Mouse (Mus musculus) intestine, postnatal 0 days (tissue): ENCODE data around the gene Acat3. TPM values are rescaled to one million over a fixed set of nuclear protein-coding genes. Genes with fewer than 3 reads are reported as not detected.
A peak's percentile ranks its signal among the peaks of the same experiment; 100 is the strongest.
"Not testable (repeated sequence)": the region's sequence is repeated elsewhere in the genome, so short reads cannot be mapped to it uniquely, and the experiment has no call there.

Experiments used
- ATAC-seq: fragments of 200-750 bp; cut with Nextera tagmentation; 2 replicates; pipeline ENCODE4 v1.8.0; 2017; ENCODE audit warnings: mild to moderate bottlenecking, moderate TSS enrichment, moderate library complexity
- H3K27ac ChIP-seq: fragments of 300-500 bp; sonication (generic); 2 replicates; pipeline ENCODE4 v1.5.1; 2014; ENCODE audit warnings: mild to moderate bottlenecking, low read depth, low read length, moderate library complexity
- H3K27me3 ChIP-seq: fragments of 300-500 bp; sonication (generic); replicated peaks from 2 replicates; pipeline ENCODE4 v1.6.1; 2014; ENCODE audit warnings: low read length, mixed read lengths; ENCODE audit not compliant: control insufficient read depth, insufficient read depth
- H3K36me3 ChIP-seq: fragments of 300-500 bp; sonication (generic); 2 replicates; pipeline ENCODE4 v1.6.1; 2014; ENCODE audit warnings: mild to moderate bottlenecking, moderate library complexity; ENCODE audit not compliant: control insufficient read depth, insufficient read depth
- H3K4me1 ChIP-seq: fragments of 300-500 bp; sonication (generic); replicated peaks from 2 replicates; pipeline ENCODE4 v1.6.1; 2014; ENCODE audit warnings: antibody characterized with exemption, low read length, mixed read lengths; ENCODE audit not compliant: control insufficient read depth, insufficient read depth
- H3K4me2 ChIP-seq: fragments of 300-500 bp; sonication (generic); replicated peaks from 2 replicates; pipeline ENCODE4 v1.6.1; 2014; ENCODE audit warnings: low read depth, mild to moderate bottlenecking, moderate library complexity
- H3K4me3 ChIP-seq: fragments of 300-500 bp; sonication (generic); 2 replicates; pipeline ENCODE4 v1.5.1; 2014; ENCODE audit warnings: low read depth, low read length
- H3K9ac ChIP-seq: fragments of 300-500 bp; sonication (generic); 2 replicates; pipeline ENCODE4 v1.6.1; 2014; ENCODE audit warnings: mild to moderate bottlenecking, low read depth, low read length
- H3K9me3 ChIP-seq: fragments of 300-500 bp; sonication (generic); 2 replicates; pipeline ENCODE4 v1.6.1; 2016; ENCODE audit warnings: mixed run types; ENCODE audit not compliant: control insufficient read depth
- CTCF ChIP-seq: sonication (generic); IDR thresholded peaks from 2 replicates; pipeline ENCODE4 v1.5.1; 2016; ENCODE audit warnings: low read depth, mild to moderate bottlenecking, control low read depth, antibody characterized with exemption, moderate library complexity
- WGBS: fragments of 180-500 bp; shearing (Covaris S2); extraction: QIAGEN DNeasy Blood & Tissue Kit; methylation state at CpG from one replicate; pipeline ENCODE4 v1.1.7; 2014; 5-methylcytosine and 5-hydroxymethylcytosine counted together
- polyA plus RNA-seq: library from polyadenylated mRNA; unstranded; fragments of >200 nt; fragmentation: Nextera tagmentation; extraction: Ambion mirVana; gene quantifications from 2 replicates; pipeline ENCODE4 v1.2.1, GENCODE M21; 2015

Acat3 gene
- polyA plus RNA-seq, 1 experiment from 2014 or later: 0.18 TPM

DNA sequence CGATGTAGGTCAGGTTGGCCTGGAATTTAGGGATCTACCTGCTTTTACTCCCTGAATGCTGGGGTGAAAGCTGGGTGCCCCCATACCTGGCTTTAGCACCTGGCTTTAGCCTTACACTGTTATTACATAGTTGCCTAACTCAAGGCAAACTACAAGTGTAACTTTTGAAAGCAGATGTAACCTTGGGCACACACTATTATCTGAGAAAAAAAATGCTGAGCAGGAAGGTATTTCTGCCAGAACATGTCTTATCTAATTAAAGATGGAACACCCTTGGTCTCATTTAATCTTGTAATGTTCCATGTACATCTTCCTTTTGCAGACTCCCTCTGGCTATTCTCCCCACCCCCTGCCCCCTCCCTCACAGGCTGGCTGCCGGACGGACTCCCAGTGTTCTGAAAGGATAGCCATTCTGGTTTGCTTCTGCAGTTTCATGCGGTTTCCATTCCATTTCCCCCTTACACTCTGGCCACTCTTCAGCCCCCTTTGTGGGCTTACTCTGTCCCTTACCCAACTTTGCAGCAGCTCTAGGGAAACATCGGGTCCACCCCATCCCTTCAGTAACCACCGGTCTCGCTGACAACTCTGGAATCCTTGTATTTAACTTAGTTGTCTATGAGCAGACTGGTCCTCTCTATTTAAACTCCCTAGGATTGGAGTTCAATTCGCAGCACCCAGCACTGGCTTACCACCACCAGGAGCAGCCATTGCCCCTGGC is 1.3 kb upstream of the Acat3 start:
- no peak overlapping the region for H3K9ac ChIP-seq
- H3K27me3 ChIP-seq: no peaks in the 10 kb centered on the region
- TF ChIP-seq CTCF: no peak
- 80% methylated on average over 8 of the region's 8 CpGs for WGBS
- peaks cover 23% of the 10 kb centered on the region for H3K36me3 ChIP-seq
- H3K4me1 ChIP-seq: no peaks in the 10 kb centered on the region
- no peaks in the 10 kb centered on the region for H3K9me3 ChIP-seq
- H3K27ac ChIP-seq: no peak overlapping the region
- H3K4me3 ChIP-seq: no peak overlapping the region
- no peak for ATAC-seq
- no peak overlapping the region for H3K4me2 ChIP-seq

DNA sequence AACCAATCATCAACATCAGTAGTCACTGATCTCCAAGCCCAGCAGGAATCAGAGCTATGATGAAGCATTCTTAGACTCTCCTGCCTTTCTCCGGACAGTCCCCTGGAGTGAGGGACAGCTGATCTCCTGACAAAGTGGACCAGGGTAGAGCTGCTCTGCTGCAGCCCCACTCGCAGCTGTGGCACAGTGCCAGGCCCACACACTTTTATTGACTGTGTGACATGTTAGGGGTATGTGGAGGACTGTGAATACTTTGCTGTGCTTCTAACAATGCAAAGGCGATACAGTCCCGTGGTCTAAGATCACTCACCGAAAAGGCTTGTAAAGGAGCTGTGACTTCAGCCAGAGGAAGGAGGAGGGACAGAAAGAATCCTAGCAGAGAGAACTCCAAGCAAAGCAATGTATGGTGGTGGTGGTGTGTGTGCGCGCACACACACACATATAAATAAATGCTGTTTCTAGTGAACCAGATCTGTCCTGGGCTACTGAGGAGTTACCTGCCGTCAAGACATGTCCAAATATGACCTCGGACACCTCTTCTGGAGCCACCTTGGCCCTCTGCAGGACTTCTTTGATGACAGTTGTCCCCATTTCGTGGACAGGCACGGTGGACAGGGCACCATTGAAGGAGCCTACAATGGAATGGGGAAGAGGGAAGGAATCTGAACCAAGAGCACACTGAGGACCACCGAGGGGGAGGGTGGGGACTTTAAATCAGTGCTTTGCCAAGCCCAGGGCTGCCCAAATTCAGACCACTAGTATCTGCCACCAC is 837 bp downstream of the Acat3 start:
- Histone ChIP-seq H3K4me3 (peak overlapping the region; percentile 43), H3K36me3 (peaks cover 10% of the 10 kb centered on the region), H3K4me2 (peak overlapping the region; percentile 69)
- not testable (repeated sequence) for H3K4me1 ChIP-seq, H3K27me3 ChIP-seq, H3K9ac ChIP-seq, H3K27ac ChIP-seq, H3K9me3 ChIP-seq
- WGBS: 50% methylated on average over 2 of the region's 12 CpGs
- peak; percentile 13; the same call in 1 of the 2 replicates for ATAC-seq

DNA sequence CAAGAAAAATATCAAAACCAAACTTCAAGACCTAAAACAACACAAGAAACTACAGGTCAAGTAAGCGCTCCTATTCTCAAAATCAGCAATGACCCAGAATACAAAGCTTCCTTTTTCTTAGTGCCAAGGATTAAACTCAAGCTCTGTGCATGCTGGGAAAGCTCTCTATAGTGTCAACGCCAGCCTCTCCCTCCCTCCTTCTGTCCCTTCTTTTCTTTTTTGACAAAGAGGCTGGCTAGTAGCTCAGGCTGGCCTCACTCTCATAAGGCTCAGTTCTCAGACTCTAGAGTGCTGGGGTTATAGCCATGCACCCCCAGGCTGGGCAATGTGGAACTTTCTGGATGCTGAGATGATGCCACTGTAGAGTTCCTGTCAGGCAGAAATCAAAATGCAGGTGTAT is 2.3 kb downstream of the Acat3 start:
- no peaks in the 10 kb centered on the region for H3K9me3 ChIP-seq
- H3K36me3 ChIP-seq: peaks cover 6% of the 10 kb centered on the region; the same call in 1 of the 2 replicates
- H3K4me1 ChIP-seq: no peaks in the 10 kb centered on the region
- ATAC-seq: no peak
- H3K4me2 ChIP-seq: no peak overlapping the region
- 74% methylated on average over 2 of the region's 2 CpGs for WGBS
- no peak overlapping the region for H3K27ac ChIP-seq
- no peak overlapping the region for H3K9ac ChIP-seq
- no peak for TF ChIP-seq CTCF
- H3K4me3 ChIP-seq: no peak overlapping the region
- H3K27me3 ChIP-seq: no peaks in the 10 kb centered on the region

DNA sequence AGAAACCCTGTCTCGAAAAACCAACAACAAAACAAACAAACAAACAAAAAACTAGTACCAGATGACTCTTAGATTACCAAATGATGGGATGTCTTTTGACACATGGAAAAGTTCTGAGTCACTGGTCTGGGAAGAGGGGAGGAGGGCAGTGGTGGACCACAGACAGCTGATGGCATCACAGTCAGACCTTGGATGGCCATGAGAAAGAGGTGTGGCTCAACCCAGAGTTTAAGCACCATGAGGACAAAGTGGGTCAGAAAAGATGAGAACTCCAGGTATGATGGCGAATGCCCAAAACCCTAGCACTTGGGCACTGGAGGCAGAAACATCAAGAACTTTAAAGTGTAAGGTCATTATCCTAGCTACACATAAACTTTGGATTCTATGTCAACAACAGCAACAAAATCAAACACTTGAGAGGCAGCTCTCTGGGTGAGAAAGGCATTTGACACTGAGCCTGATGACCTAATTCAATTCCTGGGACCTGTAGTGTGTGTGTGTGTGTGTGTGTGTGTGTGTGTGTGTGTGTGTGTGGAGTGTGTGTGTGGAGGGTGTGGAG is 2.9 kb downstream of the Acat3 start:
- WGBS: 79% methylated on average over 2 of the region's 2 CpGs
- no peak for TF ChIP-seq CTCF
- 0 out of 2 replicates have a peak, but pooled peaks cover under 1% of the 10 kb centered on the region for H3K36me3 ChIP-seq
- no peak overlapping the region for H3K4me3 ChIP-seq
- no peaks in the 10 kb centered on the region for H3K27me3 ChIP-seq
- no peak overlapping the region for H3K27ac ChIP-seq
- no peaks in the 10 kb centered on the region for H3K9me3 ChIP-seq
- no peak overlapping the region for H3K9ac ChIP-seq
- H3K4me2 ChIP-seq: no peak overlapping the region
- ATAC-seq: no peak
- no peaks in the 10 kb centered on the region for H3K4me1 ChIP-seq

DNA sequence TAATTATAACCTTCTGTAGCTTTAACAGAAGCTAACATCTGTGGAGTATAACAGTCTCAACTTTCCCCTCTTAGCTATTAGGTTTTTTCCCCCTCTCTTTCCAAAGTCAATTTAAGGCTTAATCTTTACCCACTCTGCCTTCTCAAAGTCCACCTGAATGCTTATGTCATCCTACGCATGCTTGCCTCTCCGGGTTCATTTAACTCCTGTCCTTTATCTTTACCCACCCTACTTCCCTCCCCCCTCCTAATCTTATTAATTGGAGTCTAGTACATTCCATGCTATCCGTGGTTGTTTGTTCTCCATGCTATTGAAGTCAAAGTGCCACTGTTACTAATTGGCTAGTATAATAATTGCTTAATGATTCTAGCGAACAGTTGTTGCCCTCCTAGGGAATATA is 4.7 kb downstream of the Acat3 start:
- no peaks in the 10 kb centered on the region for H3K4me1 ChIP-seq
- peak; percentile 48 for ATAC-seq

DNA sequence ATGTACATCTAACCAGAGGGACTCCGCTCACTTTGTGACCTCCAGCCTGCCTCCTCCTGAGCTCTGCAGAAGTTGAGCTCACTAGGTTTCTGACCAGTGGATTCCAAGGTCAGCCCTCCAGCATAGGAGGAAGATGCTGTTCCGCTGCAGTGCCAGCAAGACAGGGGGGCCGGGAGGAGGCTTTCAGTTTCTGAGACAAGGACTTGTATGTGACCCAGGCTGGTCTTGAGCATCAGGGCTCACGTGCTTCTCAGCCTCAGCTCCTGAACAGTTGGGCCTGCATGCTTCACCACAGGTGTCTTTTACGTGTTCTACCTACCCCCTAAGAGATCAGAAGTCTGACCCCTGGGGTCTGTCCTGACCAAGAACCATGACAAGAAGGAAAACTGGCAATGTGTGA is 8.8 kb downstream of the Acat3 start:
- H3K9me3 ChIP-seq, H3K27ac ChIP-seq, H3K9ac ChIP-seq, H3K36me3 ChIP-seq, H3K4me1 ChIP-seq, H3K27me3 ChIP-seq, H3K4me3 ChIP-seq, ATAC-seq, H3K4me2 ChIP-seq: not testable (repeated sequence)
- 86% methylated on average over 5 of the region's 5 CpGs for WGBS

More for the DNA sequence above, 4.7 kb downstream of the Acat3 start:
- Histone ChIP-seq H3K9me3 (no peaks in the 10 kb centered on the region), H3K36me3 (no peaks in the 10 kb centered on the region), H3K27me3 (no peaks in the 10 kb centered on the region), H3K9ac (no peak overlapping the region), H3K27ac (no peak overlapping the region), H3K4me3 (no peak overlapping the region), H3K4me2 (no peak overlapping the region)
- no peak for TF ChIP-seq CTCF
- WGBS: 41% methylated on average over 4 of the region's 4 CpGs
